Mouse (Mus musculus) spleen, adult 2 months (tissue): ENCODE measurements around the gene Cpne7.

Experiments
- CTCF ChIP-seq: fragments of 200-500 bp; IDR thresholded peaks from 2 replicates; pipeline ENCODE4 v1.5.1; 2011; ENCODE audit warnings: mild to moderate bottlenecking, inconsistent platforms; ENCODE audit not compliant: insufficient read depth, insufficient read length, insufficient replicate concordance; ENCODE audit errors: extremely low read depth
- POLR2A ChIP-seq: fragments of 200-500 bp; IDR thresholded peaks from 2 replicates; pipeline ENCODE4 v1.6.1; 2011; ENCODE audit warnings: low read depth, low read length, inconsistent platforms

DNA sequence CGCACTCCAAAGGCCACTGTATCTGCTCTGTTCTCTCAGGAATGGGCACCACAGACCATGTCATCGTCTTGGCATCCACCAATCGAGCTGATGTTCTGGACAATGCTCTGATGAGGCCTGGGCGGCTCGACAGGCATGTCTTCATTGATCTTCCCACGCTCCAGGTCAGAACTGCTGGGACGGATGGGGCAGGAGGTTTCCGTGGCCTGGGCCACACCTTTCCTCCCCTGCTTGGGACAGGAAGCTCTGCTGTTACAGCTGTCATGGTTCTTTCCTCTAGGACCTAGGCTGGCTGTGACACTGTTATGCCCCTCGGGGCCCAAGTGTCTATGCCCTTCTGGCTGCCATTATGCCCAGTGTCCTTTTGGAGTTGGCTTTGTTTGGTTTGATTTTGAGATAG, 29.9 kb upstream of the Cpne7 start:
- TF ChIP-seq POLR2A = no peak
- TF ChIP-seq CTCF = no peak
